Mouse (Mus musculus): ENCODE results near the gene Rab11fip4.

The Rab11fip4 gene

DNA sequence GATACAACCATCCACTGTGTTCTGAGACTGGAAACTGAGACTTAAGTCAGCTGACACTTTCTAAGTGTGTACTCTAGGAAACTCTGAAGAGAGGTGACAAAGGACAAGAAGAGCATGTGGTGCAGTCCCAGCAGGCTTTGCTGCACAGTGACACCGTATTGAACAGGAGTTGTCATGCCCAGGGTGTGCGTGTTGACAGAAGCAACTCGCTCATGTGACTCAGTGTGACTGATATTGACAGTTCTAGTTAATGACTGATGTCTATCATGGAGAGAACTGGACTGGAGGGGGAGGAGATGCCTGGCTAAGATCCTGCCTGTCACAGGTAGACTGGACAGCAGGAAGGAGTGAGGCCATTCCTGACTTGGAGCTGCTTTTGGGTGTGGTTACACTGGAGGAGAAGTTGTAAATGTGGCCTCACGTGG lies 63.4 kb downstream of the Rab11fip4 start:
- DNase-seq (ENCODE audit: low spot score): no peak

GRCm38 (mm10) chr11:79655592-79655991 lies 64.6 kb downstream of the Rab11fip4 start:
- DNase-seq (ENCODE audit: low spot score): no peak

GRCm38 (mm10) chr11:79656491-79656890 lies 65.5 kb downstream of the Rab11fip4 start:
- no peak for DNase-seq (ENCODE audit: low spot score)

GRCm38 (mm10) chr11:79657053-79657452 lies 66.0 kb downstream of the Rab11fip4 start:
- no peak for DNase-seq (ENCODE audit: low spot score)

DNA sequence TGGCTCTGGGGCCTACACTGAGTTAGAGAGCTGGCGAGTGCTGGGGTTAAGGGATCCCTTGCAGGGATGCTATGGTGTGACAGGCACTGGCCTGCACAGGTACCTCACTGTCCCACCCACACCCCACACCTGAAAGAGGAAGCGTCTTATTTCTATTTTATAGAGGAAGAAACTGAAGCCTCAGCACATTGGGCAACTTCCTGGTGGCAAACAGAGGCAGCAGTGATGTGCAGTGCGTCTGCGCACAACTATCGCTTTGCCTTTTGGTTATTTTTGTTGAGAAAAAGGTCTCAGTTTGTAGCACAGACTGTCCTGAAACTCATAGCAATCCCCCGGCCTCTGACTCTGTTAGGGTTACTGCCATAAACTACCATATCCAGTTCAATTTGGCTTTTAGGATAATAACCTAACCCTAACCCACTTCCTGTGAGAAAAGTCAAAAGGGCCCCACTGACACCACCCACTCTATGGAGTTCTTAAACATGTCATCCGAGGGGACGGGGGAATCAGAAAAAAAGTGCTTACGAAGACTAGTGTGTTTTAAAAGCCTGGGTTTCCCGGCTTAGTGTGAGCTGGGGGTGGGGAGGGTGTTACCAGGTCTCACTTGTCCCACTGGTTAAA lies 67.3 kb downstream of the Rab11fip4 start:
- DNase-seq (ENCODE audit: low spot score): no peak

GRCm38 (mm10) chr11:79660361-79661205 lies 69.6 kb downstream of the Rab11fip4 start:
- DNase-seq (ENCODE audit: low spot score): peak; percentile 46

DNA sequence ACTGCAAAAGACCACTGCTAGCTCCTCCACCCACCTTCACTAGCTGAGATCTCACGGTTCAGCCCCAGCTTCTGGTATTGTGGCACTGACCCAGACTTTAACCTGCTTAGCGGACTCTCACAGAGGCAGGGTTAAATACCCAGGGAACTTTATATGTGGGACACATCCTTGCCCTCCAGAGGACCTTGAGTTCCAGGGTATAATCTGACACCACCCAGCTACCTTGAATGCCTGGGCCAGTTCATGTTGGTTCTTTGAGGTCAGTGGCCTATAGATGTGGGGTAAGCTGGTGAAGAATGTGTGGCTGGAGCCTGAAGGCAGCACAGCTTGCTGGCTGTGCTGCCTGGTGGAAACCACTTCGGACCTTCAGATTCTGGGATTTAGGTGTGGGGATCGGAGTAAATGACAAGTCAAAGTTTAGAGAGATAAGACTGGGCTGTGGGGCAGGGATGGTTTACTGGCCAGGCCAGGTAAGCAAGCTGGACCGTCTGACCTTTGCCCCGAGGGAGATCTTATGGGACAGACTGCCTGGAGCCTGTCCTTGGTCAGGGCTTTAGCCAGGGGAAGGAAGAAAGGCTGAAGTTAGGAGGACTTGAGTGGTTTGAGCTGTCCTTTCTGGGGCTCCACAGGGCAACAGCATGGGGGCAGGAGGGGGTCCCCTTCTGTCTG lies 71.0 kb downstream of the Rab11fip4 start:
- DNase-seq (ENCODE audit: low spot score): no peak

DNA sequence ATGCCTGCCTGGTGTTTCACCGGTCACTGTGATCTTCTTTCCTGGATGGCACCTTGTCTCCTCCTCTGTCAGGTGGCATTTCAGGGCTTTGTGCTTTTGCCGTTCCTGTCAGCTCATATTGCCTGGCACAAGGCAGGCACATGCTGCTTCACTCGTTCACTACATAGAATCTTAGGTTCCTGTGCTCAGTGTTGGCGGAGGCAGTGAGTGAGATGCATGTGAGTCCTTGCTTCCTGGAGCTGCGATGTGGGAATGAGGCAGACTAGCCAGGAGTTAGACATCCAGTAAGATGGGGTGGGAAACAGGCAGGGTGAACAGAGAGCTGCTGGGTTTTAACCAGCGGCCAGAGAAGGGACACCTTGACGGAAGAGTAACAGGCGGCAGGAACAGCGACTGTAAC lies 72.1 kb downstream of the Rab11fip4 start:
- DNase-seq (ENCODE audit: low spot score): no peak

- DNase-seq (ENCODE audit: low spot score): no peak
Measured at GRCm38 (mm10) chr11:79663570-79663969, 72.6 kb downstream of the Rab11fip4 start.

- no peak for DNase-seq (ENCODE audit: low spot score)
Measured at GRCm38 (mm10) chr11:79666544-79666943, 75.5 kb downstream of the Rab11fip4 start.

DNA sequence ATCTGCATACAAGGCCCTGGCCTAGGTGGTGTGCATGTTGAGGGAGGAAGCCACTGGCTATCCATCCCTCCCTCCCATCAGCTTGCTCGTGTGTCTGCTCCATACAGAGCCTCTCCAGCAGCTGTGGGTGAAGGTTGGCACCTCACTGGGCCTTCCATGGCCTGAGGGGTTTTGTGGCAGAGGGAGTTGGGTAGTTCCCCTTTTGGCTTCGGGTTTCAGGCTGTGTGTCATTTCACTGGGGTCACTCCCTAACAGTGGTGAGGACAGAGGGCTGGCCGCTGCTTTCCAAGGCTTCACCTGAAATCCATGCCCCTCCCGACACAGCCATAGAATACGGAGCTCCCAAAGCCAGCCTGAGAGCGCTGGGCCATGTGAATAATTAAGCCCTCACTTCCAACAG lies 78.2 kb downstream of the Rab11fip4 start:
- DNase-seq (ENCODE audit: low spot score): no peak

GRCm38 (mm10) chr11:79669947-79670346 lies 78.9 kb downstream of the Rab11fip4 start:
- DNase-seq (ENCODE audit: low spot score): no peak

DNA sequence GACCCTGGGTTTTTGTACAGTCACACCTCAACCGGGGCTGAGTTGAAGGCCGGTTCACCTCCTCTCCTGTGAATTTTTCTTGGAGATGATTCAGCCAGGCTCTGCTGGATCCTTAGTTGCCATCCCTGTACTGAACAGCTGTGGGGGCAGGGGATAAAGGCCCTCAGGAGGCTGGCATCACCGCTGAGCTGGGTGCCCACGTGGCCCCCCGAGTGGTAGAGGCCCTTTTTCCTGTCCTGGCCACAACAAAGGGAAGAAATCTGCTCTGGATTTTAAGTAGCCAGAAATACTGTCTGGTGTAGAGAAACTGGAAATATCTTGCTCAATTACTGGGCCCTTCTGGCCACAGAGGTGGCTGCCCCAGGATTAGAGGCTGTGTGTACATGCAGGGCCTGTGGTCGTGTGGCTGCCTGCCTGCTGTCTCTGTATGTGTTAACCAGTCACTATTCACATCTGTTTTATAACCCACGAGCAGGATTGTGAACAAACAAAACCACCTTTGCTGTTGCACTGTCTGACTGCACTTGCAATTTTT lies 79.5 kb downstream of the Rab11fip4 start:
- DNase-seq (ENCODE audit: low spot score): no peak

GRCm38 (mm10) chr11:79671668-79672281 lies 80.8 kb downstream of the Rab11fip4 start:
- DNase-seq (ENCODE audit: low spot score): no peak

- DNase-seq (ENCODE audit: low spot score): no peak
Measured at GRCm38 (mm10) chr11:79673072-79673471, 82.1 kb downstream of the Rab11fip4 start.

DNA sequence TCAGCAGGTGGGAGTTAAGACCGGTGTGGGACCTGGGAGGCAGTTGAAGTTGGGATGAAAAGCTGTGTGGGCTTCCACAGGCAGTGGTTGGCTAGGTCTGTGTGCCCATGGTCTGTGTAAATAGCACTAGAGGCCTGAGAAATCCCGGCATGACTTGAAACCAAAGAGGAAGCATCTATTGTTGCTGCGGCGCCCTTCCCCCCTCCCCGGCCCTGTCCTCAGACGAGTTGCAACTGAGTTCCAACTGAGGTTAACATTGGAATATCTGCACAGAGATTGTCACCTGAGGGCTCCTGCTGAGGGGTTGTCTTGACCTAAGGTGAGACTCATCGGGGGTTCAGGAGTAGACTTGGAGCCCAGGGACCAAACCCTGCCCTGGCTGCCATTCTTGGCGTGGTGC lies 82.7 kb downstream of the Rab11fip4 start:
- DNase-seq (ENCODE audit: low spot score): no peak

- no peak for DNase-seq (ENCODE audit: low spot score)
Measured at GRCm38 (mm10) chr11:79674231-79674630, 83.2 kb downstream of the Rab11fip4 start.

DNA sequence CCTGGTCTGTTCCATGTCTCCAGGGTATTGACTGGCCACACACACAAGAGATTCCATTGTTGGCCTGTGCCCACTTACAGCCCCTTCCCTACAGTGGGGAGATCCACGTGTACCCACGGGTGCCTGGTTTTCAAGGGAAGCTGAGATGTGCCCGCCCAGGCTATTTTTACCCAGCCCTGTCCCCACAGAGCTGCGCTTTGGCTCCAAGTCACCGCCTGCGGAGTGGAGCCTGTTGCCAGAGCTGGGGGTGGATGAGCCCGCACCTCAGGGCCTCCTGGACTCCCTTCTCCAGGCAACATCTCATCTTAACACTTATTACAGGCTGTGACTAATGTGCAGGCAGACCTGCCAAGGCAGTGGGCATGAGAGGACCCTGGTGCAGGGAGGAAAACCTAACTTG lies 83.6 kb downstream of the Rab11fip4 start:
- DNase-seq (ENCODE audit: low spot score): no peak

DNA sequence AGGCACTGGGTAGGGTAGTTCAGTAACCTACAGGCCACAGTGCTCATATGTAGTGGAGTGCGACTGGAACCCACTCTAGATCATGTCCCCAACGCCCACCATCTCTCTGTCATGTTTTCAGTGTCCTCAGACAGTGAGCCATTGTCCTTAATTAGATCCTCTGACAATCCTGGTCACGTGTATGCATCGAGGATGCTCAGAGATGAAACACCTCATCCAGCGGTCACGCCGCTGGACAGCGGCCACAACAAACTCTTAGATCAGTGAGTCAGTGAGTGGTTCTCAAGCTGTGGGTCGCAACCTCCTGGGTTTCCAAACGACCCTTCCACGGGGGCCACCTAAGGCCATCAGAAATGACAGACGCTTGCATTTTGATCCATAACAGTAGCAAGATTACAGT lies 84.3 kb downstream of the Rab11fip4 start:
- DNase-seq (ENCODE audit: low spot score): no peak

DNA sequence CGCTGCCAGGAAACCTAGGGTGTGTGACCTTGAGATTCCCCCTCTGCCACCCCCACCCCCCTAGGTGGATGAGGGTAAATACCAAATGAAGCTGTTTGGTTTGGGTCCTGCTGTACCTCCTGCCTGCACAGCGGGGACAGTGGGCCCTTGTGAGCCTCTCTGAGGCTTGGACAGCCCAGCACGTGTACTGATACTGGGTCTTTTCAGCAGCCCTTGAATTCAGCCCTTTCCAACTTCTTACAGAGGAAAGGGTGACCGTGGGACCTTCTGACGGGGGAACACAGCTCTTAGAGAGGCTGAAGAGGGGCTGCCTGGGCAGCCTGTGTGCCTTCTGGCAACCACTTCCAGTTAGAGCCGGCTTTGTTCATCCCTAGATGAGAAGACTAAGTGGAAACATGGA lies 85.0 kb downstream of the Rab11fip4 start:
- DNase-seq (ENCODE audit: low spot score): no peak

GRCm38 (mm10) chr11:79676483-79676967 lies 85.5 kb downstream of the Rab11fip4 start:
- no peak for DNase-seq (ENCODE audit: low spot score)

GRCm38 (mm10) chr11:79677402-79677801 lies 86.4 kb downstream of the Rab11fip4 start:
- no peak for DNase-seq (ENCODE audit: low spot score)

Data from c-Kit-positive CD71-positive TER-119-positive erythroid progenitor cells, embryonic 14.5 days (primary cell).